Mouse (Mus musculus) midbrain, postnatal 0 days (tissue): ENCODE measurements around the gene Limd1. TPM values are rescaled to one million over a fixed set of nuclear protein-coding genes. Genes with fewer than 3 reads are reported as not detected.

Source experiments
- ATAC-seq: fragments of 200-750 bp; cut with Nextera tagmentation; 2 replicates; pipeline ENCODE4 v1.8.0; 2017; ENCODE audit warnings: moderate number of reproducible peaks, mild to moderate bottlenecking, moderate TSS enrichment, moderate library complexity; ENCODE audit not compliant: low FRiP score
- DNase-seq: peaks from one replicate; pipeline ENCODE4 v3.0.0-alpha.2; 2015; ENCODE audit warnings: low spot score
- H3K27ac ChIP-seq: fragments of 300-500 bp; sonication (generic); 2 replicates; pipeline ENCODE4 v1.5.1; 2014; ENCODE audit warnings: low read depth, mild to moderate bottlenecking, low read length, mixed read lengths
- H3K27me3 ChIP-seq: fragments of 300-500 bp; sonication (generic); 2 replicates; pipeline ENCODE4 v1.6.1; 2014; ENCODE audit warnings: low read length, control low read depth, mixed read lengths; ENCODE audit not compliant: insufficient read depth
- H3K36me3 ChIP-seq: fragments of 300-500 bp; sonication (generic); 2 replicates; pipeline ENCODE4 v1.6.1; 2014; ENCODE audit warnings: low read length, control low read depth, mixed read lengths; ENCODE audit not compliant: insufficient read depth
- H3K4me1 ChIP-seq: fragments of 300-500 bp; sonication (generic); 2 replicates; pipeline ENCODE4 v1.6.1; 2014; ENCODE audit warnings: mild to moderate bottlenecking, control low read depth, antibody characterized with exemption, low read length, mixed read lengths; ENCODE audit not compliant: insufficient read depth
- H3K4me2 ChIP-seq: fragments of 300-500 bp; sonication (generic); 2 replicates; pipeline ENCODE4 v1.6.1; 2014; ENCODE audit warnings: low read depth, mild to moderate bottlenecking, low read length, mixed read lengths; ENCODE audit not compliant: poor library complexity, severe bottlenecking
- H3K4me3 ChIP-seq: fragments of 300-500 bp; sonication (generic); 2 replicates; pipeline ENCODE4 v1.5.1; 2014; ENCODE audit warnings: low read depth, mild to moderate bottlenecking, low read length, moderate library complexity
- H3K9ac ChIP-seq: fragments of 300-500 bp; sonication (generic); replicated peaks from 2 replicates; pipeline ENCODE4 v1.6.1; 2014; ENCODE audit warnings: mild to moderate bottlenecking, low read length, moderate library complexity, mixed read lengths; ENCODE audit not compliant: poor library complexity, severe bottlenecking
- H3K9me3 ChIP-seq: fragments of 300-500 bp; sonication (generic); 2 replicates; pipeline ENCODE4 v1.6.1; 2016; ENCODE audit warnings: low read length, control low read depth
- CTCF ChIP-seq: IDR thresholded peaks from 2 replicates; pipeline ENCODE4 v1.5.1; 2016; ENCODE audit warnings: antibody characterized with exemption, mild to moderate bottlenecking
- WGBS: fragments of 180-500 bp; shearing (Covaris S2); extraction: QIAGEN DNeasy Blood & Tissue Kit; methylation state at CpG from one replicate; pipeline ENCODE4 v1.1.7; 2014; 5-methylcytosine and 5-hydroxymethylcytosine counted together
- polyA plus RNA-seq: library from polyadenylated mRNA; unstranded; fragments of >200 nt; fragmentation: Nextera tagmentation; extraction: Ambion mirVana; gene quantifications from 2 replicates; pipeline ENCODE4 v1.2.1, GENCODE M21; 2015
- total RNA-seq: library from RNA; depleted of rRNA; stranded (reverse); fragments of >200 nt; gene quantifications from 2 replicates; pipeline ENCODE4 v1.2.3, GENCODE M21; 2014

Gene Limd1
- total and polyA plus RNA-seq, 2 experiments from 2014 or later, result 7.9 to 27.5 TPM

DNA sequence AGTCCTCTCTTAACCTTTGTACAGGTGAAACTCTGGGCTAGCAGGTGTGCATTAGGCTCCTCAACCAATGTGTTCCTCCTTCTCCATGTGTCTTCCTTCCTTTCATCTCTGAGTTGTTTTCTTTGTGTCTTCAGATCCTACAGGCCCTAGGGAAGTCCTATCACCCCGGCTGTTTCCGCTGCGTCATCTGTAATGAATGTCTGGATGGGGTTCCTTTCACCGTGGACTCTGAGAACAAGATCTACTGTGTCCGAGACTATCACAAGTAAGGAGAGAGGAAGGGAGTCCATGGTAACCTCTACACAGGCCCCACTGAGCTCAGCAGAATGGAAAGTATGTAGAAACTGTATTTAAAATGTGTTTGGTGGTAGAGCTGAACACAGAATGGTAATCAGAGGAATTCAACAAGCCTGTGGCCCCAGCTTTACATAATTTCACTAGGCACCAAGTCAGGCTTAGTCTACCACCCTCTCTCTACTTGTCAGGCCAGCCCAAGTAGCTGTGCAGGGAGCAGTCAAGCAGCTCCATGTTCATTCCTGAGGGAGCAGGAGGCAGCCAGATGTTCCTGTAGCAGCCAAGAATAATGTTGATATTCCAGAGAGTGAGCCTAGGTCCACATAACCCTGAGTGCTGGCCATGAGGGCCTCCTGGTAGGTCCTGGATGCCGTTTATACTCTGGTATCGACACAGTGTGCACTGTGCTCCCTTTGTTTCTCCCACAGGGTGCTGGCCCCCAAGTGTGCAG, 38.3 kb downstream of the Limd1 start:
- H3K27me3 ChIP-seq, result no peaks in the 10 kb centered on the region

GRCm38 (mm10) chr9:123518969-123519894, 40.7 kb downstream of the Limd1 start:
- no peaks in the 10 kb centered on the region for H3K4me1 ChIP-seq

More for the DNA sequence above, 38.3 kb downstream of the Limd1 start:
- ATAC-seq, result no peak
- Histone ChIP-seq H3K9me3 (no peaks in the 10 kb centered on the region), H3K27ac (no peak overlapping the region), H3K4me3 (no peak overlapping the region), H3K4me1 (no peaks in the 10 kb centered on the region), H3K9ac (no peak overlapping the region), H3K36me3 (peaks cover 7% of the 10 kb centered on the region; the same call in 1 of the 2 replicates), H3K4me2 (no peak overlapping the region)
- TF ChIP-seq CTCF, result no peak
- WGBS, result 84% methylated on average over 7 of the region's 7 CpGs
- no peak for DNase-seq

DNA sequence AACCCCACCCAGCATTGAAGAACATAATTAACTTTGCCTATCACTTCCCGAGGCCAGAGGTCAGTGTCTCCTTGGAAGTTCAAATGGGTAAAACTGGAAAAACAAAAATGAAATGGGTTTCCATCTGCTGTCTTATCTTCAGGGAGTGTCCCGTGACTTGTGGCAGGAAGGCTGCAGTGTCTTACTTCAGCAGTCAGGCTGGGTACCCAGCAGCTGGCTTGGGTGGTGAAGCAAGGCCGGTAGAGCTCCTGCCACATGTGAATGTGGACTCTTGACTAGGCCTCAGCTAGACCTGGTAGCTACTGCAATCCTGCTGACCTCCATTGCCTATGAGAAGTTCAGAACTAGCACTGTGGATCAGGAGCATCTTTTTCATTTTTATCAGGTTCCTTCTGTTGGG, 42.2 kb downstream of the Limd1 start:
- H3K9me3 ChIP-seq, result no peaks in the 10 kb centered on the region
- no peak overlapping the region for H3K9ac ChIP-seq
- H3K4me1 ChIP-seq, result no peaks in the 10 kb centered on the region
- no peak for TF ChIP-seq CTCF
- no peak overlapping the region for H3K4me3 ChIP-seq
- ATAC-seq (no peak), DNase-seq (no peak)
- H3K36me3 ChIP-seq, result peaks cover 7% of the 10 kb centered on the region; the same call in 1 of the 2 replicates
- H3K27me3 ChIP-seq, result no peaks in the 10 kb centered on the region
- WGBS, result 95% methylated on average over 3 of the region's 3 CpGs
- no peak overlapping the region for H3K27ac ChIP-seq
- no peak overlapping the region for H3K4me2 ChIP-seq

More at GRCm38 (mm10) chr9:123518969-123519894, 40.7 kb downstream of the Limd1 start:
- Histone ChIP-seq H3K27me3 (no peaks in the 10 kb centered on the region), H3K9me3 (no peaks in the 10 kb centered on the region), H3K4me2 (no peak overlapping the region), H3K36me3 (peaks cover 7% of the 10 kb centered on the region; the same call in 1 of the 2 replicates), H3K27ac (no peak overlapping the region), H3K9ac (no peak overlapping the region), H3K4me3 (no peak overlapping the region)
- no peak for TF ChIP-seq CTCF
- 89% methylated on average over 13 of the region's 13 CpGs for WGBS
- no peak for ATAC-seq
- DNase-seq, result no peak

- H3K9ac ChIP-seq, result no peak overlapping the region
- H3K27me3 ChIP-seq, result no peaks in the 10 kb centered on the region
- no peak overlapping the region for H3K4me3 ChIP-seq
- no peak for ATAC-seq
- WGBS, result 33% methylated on average over 3 of the region's 3 CpGs
- H3K36me3 ChIP-seq, result peaks cover 7% of the 10 kb centered on the region; the same call in 1 of the 2 replicates
- DNase-seq, result peak; percentile 33
- no peak overlapping the region for H3K4me2 ChIP-seq
- no peaks in the 10 kb centered on the region for H3K9me3 ChIP-seq
- no peaks in the 10 kb centered on the region for H3K4me1 ChIP-seq
- H3K27ac ChIP-seq, result no peak overlapping the region
- peak; percentile 65 for TF ChIP-seq CTCF
These were observed 45.2 kb downstream of the Limd1 start for GRCm38 (mm10) chr9:123523676-123524075.

DNA sequence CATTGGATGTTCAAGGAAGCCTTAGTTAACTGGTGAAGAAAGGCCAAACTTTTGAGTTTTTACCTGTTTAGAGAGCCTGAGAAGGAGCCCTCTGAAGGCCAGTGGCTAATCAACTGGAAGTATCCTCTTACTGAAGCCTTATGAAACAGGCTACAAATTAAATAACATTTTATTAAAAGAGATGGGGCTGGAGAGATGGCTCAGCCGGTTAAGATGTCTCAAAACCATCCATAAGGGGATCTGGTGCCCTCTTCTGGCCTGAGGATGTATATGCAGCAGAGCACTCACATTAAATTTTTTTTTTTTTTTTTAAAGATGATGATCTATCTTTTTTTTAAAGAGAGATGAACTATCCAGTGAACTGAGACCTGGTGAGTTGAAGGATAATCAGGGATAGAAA, 46.6 kb downstream of the Limd1 start:
- TF ChIP-seq CTCF, result peak; percentile 90
- no peaks in the 10 kb centered on the region for H3K4me1 ChIP-seq
- no peaks in the 10 kb centered on the region for H3K27me3 ChIP-seq
- H3K27ac ChIP-seq, result peak overlapping the region; percentile 26
- no peak overlapping the region for H3K9ac ChIP-seq
- no peaks in the 10 kb centered on the region; the same call in 1 of the 2 replicates for H3K36me3 ChIP-seq
- H3K4me3 ChIP-seq, result no peak overlapping the region
- 2% methylated on average over 1 of the region's 1 CpGs for WGBS
- H3K4me2 ChIP-seq, result no peak overlapping the region
- DNase-seq (peak; percentile 79), ATAC-seq (no peak)
- no peaks in the 10 kb centered on the region for H3K9me3 ChIP-seq
